Comparison of ENCODE assay signal across 9 mouse cellular contexts in the genomic region with DNA sequence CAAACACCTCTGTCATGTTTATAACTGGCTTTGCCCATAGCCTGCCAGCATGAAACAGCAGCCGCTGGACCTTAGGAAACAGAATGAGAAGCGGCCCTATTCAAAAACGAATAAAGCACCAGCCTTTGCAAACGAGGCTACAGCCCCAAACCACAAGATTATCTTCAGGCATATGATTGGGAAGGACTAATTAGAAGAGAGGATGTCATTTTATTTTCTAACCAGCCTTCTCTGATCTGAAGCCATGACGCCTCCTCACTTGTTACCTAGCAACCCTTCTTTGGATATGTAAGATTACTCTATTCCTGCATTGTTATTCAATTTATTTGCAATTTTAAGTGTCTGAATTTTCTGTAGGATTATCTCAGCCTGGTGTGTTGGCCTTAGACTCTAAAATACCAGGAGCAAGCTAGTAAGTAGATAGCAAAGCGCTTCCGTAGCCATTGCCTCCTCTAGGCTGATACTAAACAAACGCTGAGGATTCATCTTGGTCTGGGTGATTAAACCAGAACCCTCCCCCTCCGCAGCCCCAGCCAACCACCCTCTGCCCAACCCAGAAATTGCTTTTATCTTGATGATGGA.
DNase-seq lines count a peak whose midpoint lies in the region; ATAC-seq and TF ChIP-seq lines count a peak whose summit lies in the region.
"Had no signal": no experiment of that assay in that cellular context is flagged by ENCODE, and none has a peak within 500 bp of the region (broad histone marks: within the 10 kb centered on the region; RNA-seq: fewer than 3 reads in every experiment).

No protein-coding gene starts in this region.

- H3K9me3 ChIP-seq in heart, embryonic 10.5 days, result no peaks in the 10 kb centered on the region
- no peaks in the 10 kb centered on the region for H3K9me3 ChIP-seq in hindbrain, postnatal 0 days (ENCODE audit: low read length)
- no peaks in the 10 kb centered on the region for H3K9me3 ChIP-seq in midbrain, embryonic 13.5 days

- no peaks in the 10 kb centered on the region for H3K36me3 ChIP-seq in heart, embryonic 10.5 days
- H3K36me3 ChIP-seq in hindbrain, postnatal 0 days (ENCODE audit: insufficient read depth, low read length), result no peaks in the 10 kb centered on the region
- no peaks in the 10 kb centered on the region for H3K36me3 ChIP-seq in midbrain, embryonic 13.5 days

- peak overlapping the region; percentile 28 for H3K9ac ChIP-seq in hindbrain, postnatal 0 days (replicated peaks; ENCODE audit: low read length)
- H3K9ac ChIP-seq in midbrain, embryonic 13.5 days (replicated peaks), result 0 out of 2 replicates have a peak overlapping the region, but pooled peaks have one; percentile 12

- H3K4me3 ChIP-seq in heart, embryonic 10.5 days, result no peak overlapping the region
- H3K4me3 ChIP-seq in hindbrain, postnatal 0 days (ENCODE audit: low read length), result 0 out of 2 replicates have a peak overlapping the region, but pooled peaks have one; percentile 0
- H3K4me3 ChIP-seq in midbrain, embryonic 13.5 days (replicated peaks), result 0 out of 2 replicates have a peak overlapping the region, but pooled peaks have one; percentile 5
- no peak overlapping the region for H3K4me3 ChIP-seq in cerebellum, adult 2 months (replicated peaks; ENCODE audit: insufficient read depth, low read depth, low read length)
- H3K4me3 ChIP-seq in lung, adult 2 months (replicated peaks; ENCODE audit: extremely low read depth, low read depth, low read length), result no peak overlapping the region
- H3K4me3 ChIP-seq: heart, adult 2 months had no signal

- 0 out of 2 replicates have a peak overlapping the region, but pooled peaks have one; percentile 36 for H3K27ac ChIP-seq in heart, embryonic 10.5 days
- H3K27ac ChIP-seq in hindbrain, postnatal 0 days, result peak overlapping the region; percentile 57
- peak overlapping the region; percentile 76 for H3K27ac ChIP-seq in midbrain, embryonic 13.5 days
- H3K27ac ChIP-seq in cerebellum, adult 2 months (ENCODE audit: insufficient read depth, low read length), result no peak overlapping the region
- H3K27ac ChIP-seq: heart, adult 2 months had no signal

- DNase-seq in heart, embryonic 10.5 days (ENCODE audit: low spot score), result no peak
- no peak for DNase-seq in heart, adult 18-20 months
- DNase-seq in embryo, embryonic 11 days, result peak; percentile 31
- DNase-seq in hindbrain, postnatal 0 days (ENCODE audit: low spot score), result peak; percentile 54
- no peak for DNase-seq in cerebellum, adult 2 months
- DNase-seq in gastrocnemius, postnatal 4 days (ENCODE audit: low spot score in 2 of 2), result no peak
- DNase-seq in lung, adult 2 months, result no peak
- DNase-seq: heart, adult 2 months had no signal

- peak overlapping the region; percentile 40 for H3K4me2 ChIP-seq in hindbrain, postnatal 0 days (ENCODE audit: low read depth, low read length)
- H3K4me2 ChIP-seq in midbrain, embryonic 13.5 days (replicated peaks), result peak overlapping the region; percentile 29

- 33% methylated on average over 9 of the region's 9 CpGs for WGBS in heart, embryonic 10.5 days
- 11% methylated on average over 9 of the region's 9 CpGs for WGBS in hindbrain, postnatal 0 days
- 5% methylated on average over 9 of the region's 9 CpGs for WGBS in midbrain, embryonic 13.5 days
- WGBS in cerebellum, adult 2 months, result 50% methylated on average over 9 of the region's 9 CpGs
- 74% methylated on average over 9 of the region's 9 CpGs for WGBS in lung, adult 2 months

- ATAC-seq in hindbrain, postnatal 0 days, result peak; percentile 83
- peak; percentile 89 for ATAC-seq in midbrain, embryonic 13.5 days

- no peak for TF ChIP-seq CTCF in hindbrain, postnatal 0 days (IDR thresholded peaks at IDR 0.05; ENCODE audit: low read depth)
- TF ChIP-seq CTCF in cerebellum, adult 2 months (IDR thresholded peaks at IDR 0.05; ENCODE audit: borderline replicate concordance, insufficient read depth, low read depth, low read length), result no peak
- TF ChIP-seq CTCF in lung, adult 2 months (IDR thresholded peaks at IDR 0.05; ENCODE audit: insufficient read depth, low read length), result no peak

- no peaks in the 10 kb centered on the region for H3K27me3 ChIP-seq in heart, embryonic 10.5 days (ENCODE audit: insufficient read depth, poor library complexity, severe bottlenecking)
- H3K27me3 ChIP-seq in hindbrain, postnatal 0 days (ENCODE audit: insufficient read depth, low read length), result no peaks in the 10 kb centered on the region
- no peaks in the 10 kb centered on the region for H3K27me3 ChIP-seq in midbrain, embryonic 13.5 days
- H3K27me3 ChIP-seq in cerebellum, adult 2 months (ENCODE audit: control insufficient read depth, insufficient read depth, low read length), result no peaks in the 10 kb centered on the region

- TF ChIP-seq POLR2A in cerebellum, adult 2 months (IDR thresholded peaks at IDR 0.05; ENCODE audit: borderline replicate concordance, insufficient read depth, low read length), result no peak
- TF ChIP-seq POLR2A in lung, adult 2 months (IDR thresholded peaks at IDR 0.05; ENCODE audit: borderline replicate concordance, extremely low read depth, low read depth, low read length), result no peak

- H3K4me1 ChIP-seq in heart, embryonic 10.5 days, result peaks cover 12% of the 10 kb centered on the region
- H3K4me1 ChIP-seq in hindbrain, postnatal 0 days (ENCODE audit: insufficient read depth, low read length), result peaks cover 6% of the 10 kb centered on the region
- H3K4me1 ChIP-seq in midbrain, embryonic 13.5 days (replicated peaks), result peaks cover 39% of the 10 kb centered on the region
- H3K4me1 ChIP-seq in cerebellum, adult 2 months (ENCODE audit: control insufficient read depth, insufficient read depth, low read length), result no peaks in the 10 kb centered on the region
- no peaks in the 10 kb centered on the region for H3K4me1 ChIP-seq in lung, adult 2 months (ENCODE audit: control insufficient read depth, insufficient read depth, low read length)

Comparison
In these comparisons a context has a peak if more than half of its experiments do, and no peak if none do; other contexts are left out.
1. DNase-seq: peak in embryo, embryonic 11 days (single experiment) and hindbrain, postnatal 0 days (single experiment); none in heart, embryonic 10.5 days (single experiment), heart, adult 18-20 months (0 of 2), cerebellum, adult 2 months (0 of 2), gastrocnemius, postnatal 4 days (0 of 2) and lung, adult 2 months (single experiment).
2. H3K4me3 ChIP-seq: peak in hindbrain, postnatal 0 days (single experiment) and midbrain, embryonic 13.5 days (single experiment); none in heart, embryonic 10.5 days (single experiment), cerebellum, adult 2 months (single experiment) and lung, adult 2 months (single experiment).